8 mouse cellular contexts compared by ENCODE assay signal in the genomic region with DNA sequence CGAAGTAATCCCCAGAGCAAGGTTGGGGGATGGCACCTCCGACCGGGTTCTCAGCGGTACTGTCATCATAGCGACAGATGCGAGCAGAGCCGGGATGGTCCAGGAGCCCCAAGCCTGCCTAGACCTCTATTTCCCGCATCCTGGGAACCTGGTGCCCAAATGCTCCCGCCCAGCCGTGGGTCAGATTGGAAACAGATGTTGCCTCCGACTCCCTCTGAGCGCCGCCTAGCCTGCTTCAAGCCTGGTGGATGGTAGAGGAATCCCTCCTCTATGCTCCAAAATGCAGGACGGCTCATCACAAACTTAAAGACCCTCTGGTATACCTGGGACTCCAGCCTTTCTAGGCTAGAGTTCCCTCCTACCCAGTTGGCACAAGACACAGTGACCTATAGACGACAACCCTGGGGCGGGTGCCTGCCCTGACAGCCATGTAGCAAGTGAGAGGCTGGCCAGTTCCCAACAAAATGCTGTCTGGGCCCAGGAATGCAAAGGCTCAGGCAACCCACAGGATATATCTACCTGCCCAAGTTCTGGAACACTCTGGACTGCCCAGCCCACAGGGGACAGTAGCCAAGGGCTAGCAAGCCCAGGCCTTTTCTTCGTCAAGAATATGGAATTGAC. TPM values are rescaled to one million over a fixed set of nuclear protein-coding genes. Genes with fewer than 3 reads are reported as not detected.
DNase-seq lines count a peak whose midpoint lies in the region; ATAC-seq and TF ChIP-seq lines count a peak whose summit lies in the region.

No protein-coding gene starts in this region.

- no peak for DNase-seq in heart, adult 8-10 months (ENCODE audit: low spot score)
- no peak for DNase-seq in ES-E14 (ENCODE audit: low read depth, low spot score)
- DNase-seq in thymus, postnatal 4 days = no peak
- DNase-seq in adrenal gland, postnatal 10 days = no peak

- H3K4me2 ChIP-seq in heart, embryonic 15.5 days = peak overlapping the region; percentile 78
- H3K4me2 ChIP-seq in forebrain, embryonic 13.5 days = peak overlapping the region; percentile 93
- peak overlapping the region; percentile 92 for H3K4me2 ChIP-seq in liver, embryonic 15.5 days

- peaks cover 53% of the 10 kb centered on the region for H3K4me1 ChIP-seq in heart, embryonic 15.5 days (replicated peaks)
- peaks cover 3 to 14% of the 10 kb centered on the region in 2 experiments; a peak in 2 of 4 replicates for H3K4me1 ChIP-seq in ES-E14 (ENCODE audit: control insufficient read depth in 2 of 2, insufficient read depth in 2 of 2, low read length in 2 of 2, poor library complexity in 1 of 2)
- H3K4me1 ChIP-seq in forebrain, embryonic 13.5 days = peaks cover 95% of the 10 kb centered on the region
- peaks cover 35% of the 10 kb centered on the region for H3K4me1 ChIP-seq in liver, embryonic 15.5 days (replicated peaks)

- no peaks in the 10 kb centered on the region for H3K27me3 ChIP-seq in heart, embryonic 15.5 days
- H3K27me3 ChIP-seq in forebrain, embryonic 13.5 days = no peaks in the 10 kb centered on the region
- peaks cover 10% of the 10 kb centered on the region; the same call in 1 of the 2 replicates for H3K27me3 ChIP-seq in liver, embryonic 15.5 days

- H3K36me3 ChIP-seq in heart, embryonic 15.5 days = no peaks in the 10 kb centered on the region
- H3K36me3 ChIP-seq in ES-E14 (ENCODE audit: control insufficient read depth, insufficient read depth, low read length, poor library complexity, severe bottlenecking) = no peaks in the 10 kb centered on the region
- H3K36me3 ChIP-seq in forebrain, embryonic 13.5 days (ENCODE audit: poor library complexity, severe bottlenecking) = peaks cover 30% of the 10 kb centered on the region
- no peaks in the 10 kb centered on the region for H3K36me3 ChIP-seq in liver, embryonic 15.5 days (replicated peaks)

- H3K9me3 ChIP-seq in heart, embryonic 15.5 days (replicated peaks) = no peaks in the 10 kb centered on the region
- no peaks in the 10 kb centered on the region for H3K9me3 ChIP-seq in ES-E14 (ENCODE audit: control insufficient read depth, insufficient read depth, low read depth, low read length)
- H3K9me3 ChIP-seq in forebrain, embryonic 13.5 days (replicated peaks) = no peaks in the 10 kb centered on the region
- H3K9me3 ChIP-seq in liver, embryonic 15.5 days (replicated peaks) = no peaks in the 10 kb centered on the region

- WGBS in heart, embryonic 15.5 days = 5% methylated on average over 17 of the region's 17 CpGs
- 2% methylated on average over 17 of the region's 17 CpGs for WGBS in forebrain, embryonic 13.5 days
- WGBS in liver, embryonic 15.5 days (ENCODE audit: insufficient replicate concordance) = 12% methylated on average over 17 of the region's 17 CpGs

- H3K4me3 ChIP-seq in heart, embryonic 15.5 days = peak overlapping the region; percentile 57
- peak overlapping the region; percentile 59 to 74 for H3K4me3 ChIP-seq in ES-E14 (ENCODE audit: insufficient read depth in 1 of 2, low read depth in 1 of 2, low read length in 2 of 2, poor library complexity in 1 of 2, severe bottlenecking in 1 of 2)
- H3K4me3 ChIP-seq in forebrain, embryonic 13.5 days = peak overlapping the region; percentile 57
- peak overlapping the region; percentile 64 for H3K4me3 ChIP-seq in liver, embryonic 15.5 days (replicated peaks)

- peak overlapping the region; percentile 53 for H3K9ac ChIP-seq in heart, embryonic 15.5 days
- H3K9ac ChIP-seq in ES-E14 (ENCODE audit: insufficient read depth, low read depth, low read length, poor library complexity, severe bottlenecking) = peak overlapping the region; percentile 50; the same call in 1 of the 2 replicates
- H3K9ac ChIP-seq in forebrain, embryonic 13.5 days = peak overlapping the region; percentile 77
- peak overlapping the region; percentile 11; the same call in 1 of the 2 replicates for H3K9ac ChIP-seq in liver, embryonic 15.5 days

- in situ Hi-C loops in ES-E14 (cut with MboI; ENCODE audit: low sequenced_read_pairs in 2 of 2, unreplicated experiment in 2 of 2) = no loop called here

- H3K27ac ChIP-seq in heart, embryonic 15.5 days = peak overlapping the region; percentile 99
- H3K27ac ChIP-seq in ES-E14 (ENCODE audit: insufficient read depth, low read depth, low read length, poor library complexity, severe bottlenecking) = no peak overlapping the region
- peak overlapping the region; percentile 94 for H3K27ac ChIP-seq in forebrain, embryonic 13.5 days
- H3K27ac ChIP-seq in liver, embryonic 15.5 days (replicated peaks) = no peak overlapping the region

- no peak for ATAC-seq in heart, embryonic 15.5 days (replicated peaks; ENCODE audit: insufficient number of reproducible peaks, insufficient read depth, low FRiP score, low read depth)
- no peak for ATAC-seq in forebrain, embryonic 13.5 days
- ATAC-seq in liver, embryonic 15.5 days (ENCODE audit: insufficient read depth) = no peak
- ATAC-seq in frontal cortex, adult (ENCODE audit: low TSS enrichment) = no peak

TF ChIP-seq in ES-E14, 5 proteins besides CTCF, POLR2A, EP300 and RAD21:
- TF ChIP-seq HCFC1 (IDR thresholded peaks at IDR 0.05; ENCODE audit: borderline replicate concordance, insufficient read depth, low read length) (no peak), MAFK (IDR thresholded peaks at IDR 0.05; ENCODE audit: insufficient read depth, low read depth, low read length) (no peak), CHD2 (IDR thresholded peaks at IDR 0.05; ENCODE audit: low read depth, low read length) (no peak), ZNF384 (IDR thresholded peaks at IDR 0.05; ENCODE audit: low read depth, low read length) (no peak), ZC3H11A (IDR thresholded peaks at IDR 0.05; ENCODE audit: borderline replicate concordance, low read depth, low read length) (no peak)

RNA-seq across cellular contexts. Expression of a gene that starts 13.3 kb away (rescaled TPM):
- polyA plus RNA-seq in heart, embryonic 15.5 days (2015; fragmentation: Nextera tagmentation; extraction: Ambion mirVana) = 37.6 and 62.0 TPM in 2 replicates
- 10 to 100 TPM; 54.3 to 66.4 (median 60.0) TPM for total RNA-seq in heart, adult 8-10 months (2022)
- 128 and 197 TPM in 2 replicates for total RNA-seq in ES-E14 (2012; rRNA removed)
- polyA plus RNA-seq in forebrain, embryonic 13.5 days (2015; fragmentation: Nextera tagmentation; extraction: Ambion mirVana) = 276 and 292 TPM in 2 replicates
- polyA plus RNA-seq in liver, embryonic 15.5 days (2015; fragmentation: Nextera tagmentation; extraction: Ambion mirVana) = 5.5 and 6.1 TPM in 2 replicates
- 100 to 1,000 TPM in 1 of 2 experiments, 10 to 100 TPM in 1; 77.1 to 106 TPM for total RNA-seq in adrenal gland, postnatal 10 days (2021)

RNA-seq across cellular contexts. Expression of a gene that starts 49.3 kb away (rescaled TPM):
- polyA plus RNA-seq in heart, embryonic 15.5 days (2015; fragmentation: Nextera tagmentation; extraction: Ambion mirVana) = not detected in 2 replicates
- not detected for total RNA-seq in heart, adult 8-10 months (2022)
- total RNA-seq in ES-E14 (2012; rRNA removed) = not detected in 2 replicates
- 0.14 TPM in 1 of 2 replicates, not detected in the other for polyA plus RNA-seq in forebrain, embryonic 13.5 days (2015; fragmentation: Nextera tagmentation; extraction: Ambion mirVana)
- polyA plus RNA-seq in liver, embryonic 15.5 days (2015; fragmentation: Nextera tagmentation; extraction: Ambion mirVana) = not detected in 2 replicates
- not detected for total RNA-seq in adrenal gland, postnatal 10 days (2021)

Comparison
In these comparisons a context has a peak if more than half of its experiments do, and no peak if none do; other contexts are left out.
1. H3K27ac ChIP-seq: peak in heart, embryonic 15.5 days (single experiment) and forebrain, embryonic 13.5 days (single experiment); none in ES-E14 (single experiment) and liver, embryonic 15.5 days (single experiment).
2. H3K9ac ChIP-seq: peak in every context shown above with its lines; median percentile 77 in forebrain, embryonic 13.5 days; 53 in heart, embryonic 15.5 days; 50 in ES-E14; 11 in liver, embryonic 15.5 days.
3. Peak in every context shown above with its lines, with median percentiles within 50 percentile points of each other: H3K4me2 ChIP-seq and H3K4me3 ChIP-seq.